Mouse (Mus musculus) liver, embryonic 16.5 days (tissue): ENCODE results near the gene Elane. TPM values are rescaled to one million over a fixed set of nuclear protein-coding genes. Genes with fewer than 3 reads are reported as not detected.
A peak's percentile ranks its signal among the peaks of the same experiment; 100 is the strongest.

Source experiments
- ATAC-seq: fragments of 200-750 bp; cut with Nextera tagmentation; 2 replicates; pipeline ENCODE4 v1.8.0; 2017; ENCODE audit warnings: low read depth, mild to moderate bottlenecking, moderate number of reproducible peaks, moderate library complexity
- H3K27ac ChIP-seq: fragments of 300-500 bp; sonication (generic); 2 replicates; pipeline ENCODE4 v1.5.1; 2014; ENCODE audit warnings: mild to moderate bottlenecking, low read length
- H3K27me3 ChIP-seq: fragments of 300-500 bp; sonication (generic); 2 replicates; pipeline ENCODE4 v1.6.1; 2014; ENCODE audit warnings: low read depth, low read length, mixed read lengths; ENCODE audit not compliant: control insufficient read depth, insufficient read depth
- H3K36me3 ChIP-seq: fragments of 300-500 bp; sonication (generic); 2 replicates; pipeline ENCODE4 v1.6.1; 2014; ENCODE audit warnings: mild to moderate bottlenecking; ENCODE audit not compliant: control insufficient read depth, insufficient read depth
- H3K4me1 ChIP-seq: fragments of 300-500 bp; sonication (generic); 2 replicates; pipeline ENCODE4 v1.6.1; 2014; ENCODE audit warnings: low read depth, low read length, mixed read lengths; ENCODE audit not compliant: control insufficient read depth
- H3K4me2 ChIP-seq: fragments of 300-500 bp; sonication (generic); 2 replicates; pipeline ENCODE4 v1.6.1; 2014; ENCODE audit warnings: low read depth, low read length, mixed read lengths
- H3K4me3 ChIP-seq: fragments of 300-500 bp; sonication (generic); 2 replicates; pipeline ENCODE4 v1.5.1; 2014; ENCODE audit warnings: low read depth, mild to moderate bottlenecking, low read length
- H3K9ac ChIP-seq: fragments of 300-500 bp; sonication (generic); 2 replicates; pipeline ENCODE4 v1.6.1; 2014; ENCODE audit warnings: low read depth, low read length
- H3K9me3 ChIP-seq: fragments of 300-500 bp; sonication (generic); replicated peaks from 2 replicates; pipeline ENCODE4 v1.6.1; 2016; ENCODE audit warnings: low read length; ENCODE audit not compliant: control insufficient read depth
- WGBS: fragments of 180-500 bp; shearing (Covaris S2); extraction: QIAGEN DNeasy Blood & Tissue Kit; methylation state at CpG from one replicate; pipeline ENCODE4 v1.1.7; 2014; ENCODE audit not compliant: insufficient replicate concordance; 5-methylcytosine and 5-hydroxymethylcytosine counted together
- polyA plus RNA-seq: library from polyadenylated mRNA; unstranded; fragments of >200 nt; fragmentation: Nextera tagmentation; extraction: Ambion mirVana; gene quantifications from 2 replicates; pipeline ENCODE4 v1.2.1, GENCODE M21; 2015

The Elane gene
- polyA plus RNA-seq, 1 experiment from 2014 or later: 204 TPM

GRCm38 (mm10) chr10:79929967-79930825 is 44.1 kb downstream of the Elane start:
- no peak overlapping the region for H3K9ac ChIP-seq
- no peak overlapping the region for H3K4me2 ChIP-seq

GRCm38 (mm10) chr10:79930826-79931186 is 44.8 kb downstream of the Elane start:
- Histone ChIP-seq H3K4me1 (peaks cover 62% of the 10 kb centered on the region), H3K36me3 (no peaks in the 10 kb centered on the region), H3K9ac (no peak overlapping the region), H3K4me3 (no peak overlapping the region), H3K4me2 (no peak overlapping the region), H3K27me3 (no peaks in the 10 kb centered on the region), H3K27ac (no peak overlapping the region), H3K9me3 (no peaks in the 10 kb centered on the region)
- ATAC-seq: no peak
- 83% methylated on average over 16 of the region's 16 CpGs for WGBS

More at GRCm38 (mm10) chr10:79929967-79930825, 44.1 kb downstream of the Elane start:
- Histone ChIP-seq H3K9me3 (no peaks in the 10 kb centered on the region), H3K36me3 (no peaks in the 10 kb centered on the region), H3K27me3 (no peaks in the 10 kb centered on the region), H3K4me3 (no peak overlapping the region), H3K27ac (no peak overlapping the region), H3K4me1 (peaks cover 64% of the 10 kb centered on the region)
- ATAC-seq: no peak
- 81% methylated on average over 18 of the region's 18 CpGs for WGBS

GRCm38 (mm10) chr10:79931797-79932196 is 45.8 kb downstream of the Elane start:
- Histone ChIP-seq H3K27me3 (no peaks in the 10 kb centered on the region), H3K36me3 (no peaks in the 10 kb centered on the region), H3K4me3 (no peak overlapping the region), H3K4me1 (peaks cover 59% of the 10 kb centered on the region), H3K9me3 (no peaks in the 10 kb centered on the region), H3K4me2 (no peak overlapping the region), H3K27ac (no peak overlapping the region), H3K9ac (no peak overlapping the region)
- 67% methylated on average over 9 of the region's 9 CpGs for WGBS
- no peak for ATAC-seq

GRCm38 (mm10) chr10:79932736-79933135 is 46.7 kb downstream of the Elane start:
- H3K27me3 ChIP-seq: no peaks in the 10 kb centered on the region
- WGBS: 58% methylated on average over 8 of the region's 8 CpGs
- no peaks in the 10 kb centered on the region for H3K9me3 ChIP-seq
- H3K4me2 ChIP-seq: no peak overlapping the region
- no peak for ATAC-seq
- H3K4me1 ChIP-seq: peaks cover 66% of the 10 kb centered on the region
- H3K27ac ChIP-seq: peak overlapping the region; percentile 16; the same call in 1 of the 2 replicates
- H3K9ac ChIP-seq: peak overlapping the region; percentile 9; the same call in 1 of the 2 replicates
- H3K36me3 ChIP-seq: no peaks in the 10 kb centered on the region
- no peak overlapping the region for H3K4me3 ChIP-seq

GRCm38 (mm10) chr10:79933145-79933679 is 47.2 kb downstream of the Elane start:
- Histone ChIP-seq H3K4me3 (no peak overlapping the region), H3K9ac (peak overlapping the region; percentile 9; the same call in 1 of the 2 replicates), H3K27me3 (no peaks in the 10 kb centered on the region), H3K4me2 (no peak overlapping the region), H3K27ac (no peak overlapping the region), H3K9me3 (no peaks in the 10 kb centered on the region), H3K36me3 (no peaks in the 10 kb centered on the region), H3K4me1 (peaks cover 66% of the 10 kb centered on the region)
- ATAC-seq: no peak
- WGBS: 63% methylated on average over 9 of the region's 9 CpGs

- Histone ChIP-seq H3K9ac (no peak overlapping the region), H3K27me3 (no peaks in the 10 kb centered on the region), H3K4me2 (no peak overlapping the region), H3K9me3 (no peaks in the 10 kb centered on the region), H3K36me3 (no peaks in the 10 kb centered on the region), H3K4me1 (peaks cover 69% of the 10 kb centered on the region), H3K27ac (no peak overlapping the region; the same call in 1 of the 2 replicates), H3K4me3 (no peak overlapping the region)
- WGBS: 67% methylated on average over 6 of the region's 6 CpGs
- ATAC-seq: no peak
Measured at GRCm38 (mm10) chr10:79933861-79934260, 47.8 kb downstream of the Elane start.

GRCm38 (mm10) chr10:79934272-79934721 is 48.2 kb downstream of the Elane start:
- Histone ChIP-seq H3K9me3 (no peaks in the 10 kb centered on the region), H3K36me3 (no peaks in the 10 kb centered on the region), H3K4me1 (peaks cover 68% of the 10 kb centered on the region), H3K4me3 (no peak overlapping the region), H3K27ac (no peak overlapping the region; the same call in 1 of the 2 replicates), H3K4me2 (no peak overlapping the region), H3K9ac (no peak overlapping the region), H3K27me3 (no peaks in the 10 kb centered on the region)
- no peak for ATAC-seq
- WGBS: 51% methylated on average over 13 of the region's 13 CpGs

- Histone ChIP-seq H3K27ac (no peak overlapping the region), H3K4me3 (no peak overlapping the region), H3K36me3 (no peaks in the 10 kb centered on the region), H3K4me2 (no peak overlapping the region), H3K4me1 (peaks cover 72% of the 10 kb centered on the region), H3K9me3 (no peaks in the 10 kb centered on the region), H3K9ac (no peak overlapping the region; the same call in 1 of the 2 replicates), H3K27me3 (no peaks in the 10 kb centered on the region)
- 83% methylated on average over 16 of the region's 16 CpGs for WGBS
- ATAC-seq: no peak
Measured at GRCm38 (mm10) chr10:79934794-79935569, 48.9 kb downstream of the Elane start.
